Mouse (Mus musculus) adipocyte (in vitro differentiated cells): ENCODE results near the gene Btbd8.

Source experiments
- DNase-seq: peaks from one replicate; pipeline ENCODE4 v3.0.0-alpha.2; 2016; ENCODE audit warnings: low spot score

The Btbd8 gene

DNA sequence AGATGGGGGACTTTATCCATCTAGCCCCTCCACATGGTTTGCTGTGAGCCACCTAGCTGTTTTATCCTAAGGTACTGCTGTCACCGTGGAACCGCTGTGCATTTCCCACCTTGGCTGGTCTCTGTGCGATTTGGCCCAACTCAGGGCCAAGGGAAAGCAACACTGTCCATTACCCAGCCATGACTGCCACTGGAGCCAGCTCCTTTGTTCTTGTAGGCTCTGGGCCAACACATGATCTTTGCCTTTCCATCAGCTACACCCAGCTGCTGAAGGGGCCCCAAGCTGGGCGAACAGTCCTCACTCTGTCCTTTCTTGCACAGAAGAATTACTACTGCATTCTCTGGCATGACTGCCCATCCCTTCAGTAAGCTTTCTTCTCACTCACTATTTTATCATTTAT is 80.8 kb downstream of the Btbd8 start:
- peak; percentile 65 for DNase-seq

DNA sequence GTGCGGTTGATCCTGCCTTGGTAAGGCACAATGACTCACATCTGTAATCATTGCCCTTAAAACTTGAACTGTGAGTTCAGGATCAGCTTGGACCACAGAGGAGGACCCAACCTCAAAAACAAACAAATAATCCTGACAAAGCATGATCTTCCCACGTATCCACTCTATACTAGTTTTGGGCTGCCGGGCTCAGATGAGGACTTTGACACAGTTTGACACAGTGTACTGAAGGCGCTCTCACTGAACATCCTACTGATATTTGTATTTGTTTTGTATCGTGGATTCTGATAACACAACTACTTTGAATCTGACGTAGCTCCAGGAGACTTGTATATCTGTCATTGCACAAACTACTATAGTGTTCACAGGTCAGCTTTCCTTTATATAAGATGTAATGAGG is 83.6 kb downstream of the Btbd8 start:
- no peak for DNase-seq

DNA sequence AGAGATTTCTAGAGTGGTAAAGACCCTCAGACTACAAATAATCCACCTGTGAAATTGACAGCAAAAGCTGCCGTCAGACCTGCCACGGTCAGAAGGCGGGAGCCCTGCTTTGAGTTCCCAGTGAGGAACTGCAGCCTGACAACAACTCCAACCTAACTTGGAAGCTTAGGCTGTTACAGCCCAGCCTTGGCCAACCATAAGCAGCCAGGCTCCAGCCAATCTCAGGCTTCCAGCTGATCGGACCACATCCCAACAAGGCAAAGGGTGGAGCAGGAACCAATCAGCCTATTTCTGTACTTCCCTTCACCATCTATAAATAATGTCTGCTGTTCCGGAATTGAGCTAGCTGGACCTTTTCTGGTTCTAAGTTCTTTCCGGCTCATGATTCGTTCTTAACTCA is 84.1 kb downstream of the Btbd8 start:
- no peak for DNase-seq

GRCm38 (mm10) chr5:107524281-107524680 is 86.5 kb downstream of the Btbd8 start:
- no peak for DNase-seq

DNA sequence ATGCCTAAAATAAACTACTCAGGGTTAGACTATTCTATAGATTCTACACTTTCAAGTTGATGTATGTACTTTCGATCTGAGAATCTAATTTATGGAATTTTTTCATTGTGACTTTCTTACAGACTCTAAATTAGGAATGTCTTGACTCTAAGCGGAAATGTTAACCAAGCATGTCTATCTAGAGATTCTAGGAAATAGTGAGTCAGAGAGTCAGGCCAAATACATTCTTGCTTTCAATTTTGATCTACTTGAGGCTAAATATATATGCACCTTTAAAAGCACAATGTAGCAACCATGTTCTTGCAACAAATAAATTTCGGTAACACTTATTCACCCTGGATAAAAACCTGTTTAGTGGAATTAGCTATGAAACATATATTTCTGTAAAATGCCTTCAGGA is 91.1 kb downstream of the Btbd8 start:
- no peak for DNase-seq

- DNase-seq = no peak
These were observed 95.8 kb downstream of the Btbd8 start for GRCm38 (mm10) chr5:107533590-107533989.

DNA sequence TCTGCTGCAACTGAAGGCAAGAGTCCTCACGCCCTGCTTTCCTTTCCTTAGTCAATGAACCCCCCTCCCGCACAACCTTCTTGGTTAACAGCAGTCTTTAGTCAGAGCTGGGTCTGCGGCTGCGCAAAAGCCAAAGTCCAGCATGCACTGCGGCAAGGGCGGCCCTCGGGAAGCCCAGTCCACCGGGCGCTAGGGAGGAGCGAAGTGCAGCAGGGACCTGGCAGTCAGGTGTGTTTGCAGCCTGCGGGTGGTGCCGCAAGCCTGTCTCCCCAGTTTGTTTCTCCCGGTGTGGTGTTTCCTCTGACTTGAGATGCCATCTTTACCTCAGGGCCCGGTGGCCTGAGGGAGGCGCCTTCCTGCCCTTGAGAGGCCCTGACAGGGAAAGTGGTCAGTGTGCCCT is 96.8 kb downstream of the Btbd8 start, which contains the start of gene 1700028K03Rik:
Gene 1700028K03Rik, plus strand, starts transcription at position 129 of the 400 bp plus-strand sequence.
- DNase-seq = no peak

DNA sequence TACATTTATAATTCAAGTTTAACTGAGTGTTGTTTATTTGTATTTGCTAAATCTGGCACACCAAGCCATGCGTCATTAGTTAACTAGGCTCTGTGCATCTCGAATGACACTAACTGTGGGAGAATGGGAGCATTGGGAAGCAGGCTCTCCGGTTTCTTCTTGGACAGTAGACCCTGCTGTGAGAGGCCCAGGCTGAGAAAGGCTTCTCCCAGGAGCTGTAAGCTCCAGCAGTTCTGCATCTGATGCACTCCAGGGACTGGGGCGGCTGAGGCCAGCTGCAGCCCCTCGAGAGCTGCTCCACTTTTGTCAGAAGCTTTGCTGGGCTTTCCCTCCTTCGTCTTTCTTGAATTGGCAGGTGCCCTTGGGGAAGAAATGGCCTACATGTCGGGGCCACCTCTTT is 103.9 kb downstream of the Btbd8 start:
- no peak for DNase-seq

DNA sequence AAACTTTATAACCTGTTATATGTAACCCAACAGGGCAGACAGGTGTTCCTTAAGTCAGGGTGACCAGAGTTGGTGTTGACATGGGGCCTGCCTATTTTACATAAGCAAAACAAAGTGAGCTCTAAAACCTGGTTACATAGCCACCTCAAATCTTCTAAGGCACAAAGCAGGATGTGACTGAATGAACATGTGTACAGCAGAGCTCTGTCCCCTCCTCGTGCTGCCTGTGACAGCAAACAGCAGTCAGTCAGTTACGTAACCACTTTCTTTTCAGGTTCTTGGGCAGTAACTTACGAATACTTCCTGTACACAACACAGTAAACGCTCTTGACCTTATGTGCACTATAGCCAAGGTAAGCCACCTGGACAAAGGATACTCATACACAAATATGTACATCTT is 108.1 kb downstream of the Btbd8 start:
- no peak for DNase-seq

- no peak for DNase-seq
These were observed 110.2 kb downstream of the Btbd8 start for GRCm38 (mm10) chr5:107547955-107548354.

DNA sequence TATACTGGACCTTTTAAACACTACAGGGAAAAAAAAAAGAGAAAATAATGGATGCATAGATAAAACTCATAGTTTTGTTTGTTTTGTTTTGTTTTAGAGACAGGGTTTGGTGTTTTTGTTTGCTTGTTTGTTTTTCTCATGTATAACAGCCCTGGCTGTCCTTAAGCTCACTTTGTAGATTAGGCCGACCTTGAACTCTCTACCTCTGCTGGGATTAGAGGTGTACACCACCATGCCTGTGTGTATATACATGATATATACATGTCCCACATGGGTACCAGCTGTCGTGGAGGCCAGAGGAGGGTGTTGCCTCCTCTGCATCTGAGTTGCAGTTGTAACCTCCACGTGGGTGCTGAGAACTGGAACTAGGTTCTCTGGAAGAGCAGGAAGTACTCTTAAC is 110.6 kb downstream of the Btbd8 start:
- no peak for DNase-seq

GRCm38 (mm10) chr5:107554336-107554735 is 116.5 kb downstream of the Btbd8 start:
- DNase-seq = no peak

- DNase-seq = no peak
These were observed 119.2 kb downstream of the Btbd8 start for GRCm38 (mm10) chr5:107556969-107557368.
